Mouse (Mus musculus): ENCODE measurements around the gene Pik3r1. TPM values are rescaled to one million over a fixed set of nuclear protein-coding genes. Genes with fewer than 3 reads are reported as not detected.

The Pik3r1 gene
- polyA plus RNA-seq, 1 experiment from 2014 or later: 30.8 TPM

- WGBS: 52% methylated on average over 2 of the region's 2 CpGs
- no peaks in the 10 kb centered on the region for H3K9me3 ChIP-seq
- H3K27ac ChIP-seq: peak overlapping the region; percentile 51
- H3K4me1 ChIP-seq (replicated peaks): peaks cover 46% of the 10 kb centered on the region
- no peak overlapping the region for H3K4me3 ChIP-seq (replicated peaks)
- H3K9ac ChIP-seq: no peak overlapping the region
- no peaks in the 10 kb centered on the region for H3K27me3 ChIP-seq (replicated peaks)
- ATAC-seq: no peak
- no peak overlapping the region for H3K4me2 ChIP-seq (replicated peaks)
- no peaks in the 10 kb centered on the region for H3K36me3 ChIP-seq
Observed at GRCm38 (mm10) chr13:101744053-101744452, 24.0 kb downstream of the Pik3r1 start.

GRCm38 (mm10) chr13:101743247-101743646 is 24.8 kb downstream of the Pik3r1 start:
- Histone ChIP-seq H3K36me3 (no peaks in the 10 kb centered on the region), H3K4me1 (replicated peaks) (peaks cover 51% of the 10 kb centered on the region)
- ATAC-seq: no peak

GRCm38 (mm10) chr13:101742596-101742995 is 25.4 kb downstream of the Pik3r1 start:
- Histone ChIP-seq H3K36me3 (no peaks in the 10 kb centered on the region), H3K9me3 (no peaks in the 10 kb centered on the region), H3K27ac (no peak overlapping the region), H3K9ac (no peak overlapping the region), H3K4me1 (replicated peaks) (peaks cover 51% of the 10 kb centered on the region), H3K27me3 (replicated peaks) (no peaks in the 10 kb centered on the region), H3K4me3 (replicated peaks) (no peak overlapping the region), H3K4me2 (replicated peaks) (no peak overlapping the region)
- no peak; the same call in 1 of the 2 replicates for ATAC-seq
- WGBS: 21% methylated on average over 6 of the region's 6 CpGs

More at GRCm38 (mm10) chr13:101743247-101743646, 24.8 kb downstream of the Pik3r1 start:
- WGBS: 55% methylated on average over 5 of the region's 8 CpGs
- Histone ChIP-seq H3K9me3 (no peaks in the 10 kb centered on the region), H3K4me2 (replicated peaks) (no peak overlapping the region), H3K4me3 (replicated peaks) (no peak overlapping the region), H3K9ac (no peak overlapping the region), H3K27ac (peak overlapping the region; percentile 66), H3K27me3 (replicated peaks) (no peaks in the 10 kb centered on the region)

GRCm38 (mm10) chr13:101741530-101742309 is 26.3 kb downstream of the Pik3r1 start:
- H3K27ac ChIP-seq: 0 out of 2 replicates have a peak overlapping the region, but pooled peaks have one; percentile 44
- no peaks in the 10 kb centered on the region for H3K9me3 ChIP-seq
- H3K9ac ChIP-seq: no peak overlapping the region
- 56% methylated on average over 11 of the region's 11 CpGs for WGBS
- H3K4me2 ChIP-seq (replicated peaks): no peak overlapping the region
- peaks cover 50% of the 10 kb centered on the region for H3K4me1 ChIP-seq (replicated peaks)
- H3K4me3 ChIP-seq (replicated peaks): no peak overlapping the region
- H3K36me3 ChIP-seq: no peaks in the 10 kb centered on the region
- no peaks in the 10 kb centered on the region for H3K27me3 ChIP-seq (replicated peaks)
- 0 out of 2 replicates have a peak, but pooled peaks have one; percentile 37 for ATAC-seq

- peaks cover 41% of the 10 kb centered on the region for H3K4me1 ChIP-seq (replicated peaks)
- 52% methylated on average over 4 of the region's 4 CpGs for WGBS
- no peak for ATAC-seq
Observed at GRCm38 (mm10) chr13:101739732-101740381, 28.2 kb downstream of the Pik3r1 start.

GRCm38 (mm10) chr13:101738769-101739168 is 29.2 kb downstream of the Pik3r1 start:
- no peak overlapping the region for H3K27ac ChIP-seq
- H3K4me2 ChIP-seq (replicated peaks): no peak overlapping the region
- peaks cover 36% of the 10 kb centered on the region for H3K4me1 ChIP-seq (replicated peaks)
- 84% methylated on average over 6 of the region's 6 CpGs for WGBS
- H3K9me3 ChIP-seq: no peaks in the 10 kb centered on the region
- no peaks in the 10 kb centered on the region for H3K27me3 ChIP-seq (replicated peaks)
- H3K4me3 ChIP-seq (replicated peaks): no peak overlapping the region
- no peak overlapping the region for H3K9ac ChIP-seq
- no peak for ATAC-seq
- H3K36me3 ChIP-seq: no peaks in the 10 kb centered on the region

More at GRCm38 (mm10) chr13:101739732-101740381, 28.2 kb downstream of the Pik3r1 start:
- Histone ChIP-seq H3K9me3 (no peaks in the 10 kb centered on the region), H3K9ac (no peak overlapping the region), H3K36me3 (no peaks in the 10 kb centered on the region), H3K27me3 (replicated peaks) (no peaks in the 10 kb centered on the region), H3K4me2 (replicated peaks) (no peak overlapping the region), H3K27ac (no peak overlapping the region), H3K4me3 (replicated peaks) (no peak overlapping the region)

GRCm38 (mm10) chr13:101736521-101737387 is 31.3 kb downstream of the Pik3r1 start:
- H3K27me3 ChIP-seq (replicated peaks): no peaks in the 10 kb centered on the region
- H3K36me3 ChIP-seq: no peaks in the 10 kb centered on the region
- H3K4me3 ChIP-seq (replicated peaks): no peak overlapping the region
- peak overlapping the region; percentile 13; the same call in 1 of the 2 replicates for H3K27ac ChIP-seq
- H3K9me3 ChIP-seq: no peaks in the 10 kb centered on the region
- peaks cover 36% of the 10 kb centered on the region for H3K4me1 ChIP-seq (replicated peaks)
- 58% methylated on average over 16 of the region's 16 CpGs for WGBS
- no peak overlapping the region for H3K9ac ChIP-seq
- no peak overlapping the region for H3K4me2 ChIP-seq (replicated peaks)
- ATAC-seq: no peak

GRCm38 (mm10) chr13:101735364-101736120 is 32.5 kb downstream of the Pik3r1 start:
- no peak overlapping the region for H3K4me2 ChIP-seq (replicated peaks)
- 66% methylated on average over 8 of the region's 8 CpGs for WGBS
- H3K36me3 ChIP-seq: no peaks in the 10 kb centered on the region
- H3K4me1 ChIP-seq (replicated peaks): peaks cover 30% of the 10 kb centered on the region
- H3K9me3 ChIP-seq: no peaks in the 10 kb centered on the region
- H3K4me3 ChIP-seq (replicated peaks): no peak overlapping the region
- H3K9ac ChIP-seq: no peak overlapping the region
- no peak for ATAC-seq
- no peak overlapping the region for H3K27ac ChIP-seq
- H3K27me3 ChIP-seq (replicated peaks): no peaks in the 10 kb centered on the region

- no peak overlapping the region for H3K27ac ChIP-seq
- no peaks in the 10 kb centered on the region for H3K9me3 ChIP-seq
- 90% methylated on average over 7 of the region's 7 CpGs for WGBS
- no peak overlapping the region for H3K4me2 ChIP-seq (replicated peaks)
- H3K27me3 ChIP-seq (replicated peaks): no peaks in the 10 kb centered on the region
- H3K36me3 ChIP-seq: no peaks in the 10 kb centered on the region
- no peak overlapping the region for H3K9ac ChIP-seq
- H3K4me1 ChIP-seq (replicated peaks): peaks cover 28% of the 10 kb centered on the region
- ATAC-seq: no peak
- no peak overlapping the region for H3K4me3 ChIP-seq (replicated peaks)
Observed at GRCm38 (mm10) chr13:101734227-101734626, 33.8 kb downstream of the Pik3r1 start.

GRCm38 (mm10) chr13:101732675-101733074 is 35.3 kb downstream of the Pik3r1 start:
- H3K4me1 ChIP-seq (replicated peaks): peaks cover 28% of the 10 kb centered on the region
- WGBS: 84% methylated on average over 10 of the region's 10 CpGs
- no peak overlapping the region for H3K27ac ChIP-seq

GRCm38 (mm10) chr13:101731777-101732176 is 36.2 kb downstream of the Pik3r1 start:
- peaks cover 28% of the 10 kb centered on the region for H3K4me1 ChIP-seq (replicated peaks)
- no peak overlapping the region for H3K4me2 ChIP-seq (replicated peaks)
- H3K36me3 ChIP-seq: no peaks in the 10 kb centered on the region
- no peak for ATAC-seq
- H3K4me3 ChIP-seq (replicated peaks): no peak overlapping the region
- H3K9ac ChIP-seq: no peak overlapping the region
- H3K27ac ChIP-seq: no peak overlapping the region
- no peaks in the 10 kb centered on the region for H3K27me3 ChIP-seq (replicated peaks)
- no peaks in the 10 kb centered on the region for H3K9me3 ChIP-seq
- WGBS: 62% methylated on average over 7 of the region's 7 CpGs

More at GRCm38 (mm10) chr13:101732675-101733074, 35.3 kb downstream of the Pik3r1 start:
- no peaks in the 10 kb centered on the region for H3K27me3 ChIP-seq (replicated peaks)
- no peaks in the 10 kb centered on the region for H3K36me3 ChIP-seq
- ATAC-seq: no peak
- H3K4me3 ChIP-seq (replicated peaks): no peak overlapping the region
- H3K9me3 ChIP-seq: no peaks in the 10 kb centered on the region
- H3K4me2 ChIP-seq (replicated peaks): no peak overlapping the region
- H3K9ac ChIP-seq: no peak overlapping the region

Measured in intestine, embryonic 15.5 days (tissue).